Mouse (Mus musculus): ENCODE data around the gene Utrn. TPM values are rescaled to one million over a fixed set of nuclear protein-coding genes. Genes with fewer than 3 reads are reported as not detected.

Utrn gene
- polyA plus RNA-seq, 1 experiment from 2014 or later, result 23.0 TPM

DNA sequence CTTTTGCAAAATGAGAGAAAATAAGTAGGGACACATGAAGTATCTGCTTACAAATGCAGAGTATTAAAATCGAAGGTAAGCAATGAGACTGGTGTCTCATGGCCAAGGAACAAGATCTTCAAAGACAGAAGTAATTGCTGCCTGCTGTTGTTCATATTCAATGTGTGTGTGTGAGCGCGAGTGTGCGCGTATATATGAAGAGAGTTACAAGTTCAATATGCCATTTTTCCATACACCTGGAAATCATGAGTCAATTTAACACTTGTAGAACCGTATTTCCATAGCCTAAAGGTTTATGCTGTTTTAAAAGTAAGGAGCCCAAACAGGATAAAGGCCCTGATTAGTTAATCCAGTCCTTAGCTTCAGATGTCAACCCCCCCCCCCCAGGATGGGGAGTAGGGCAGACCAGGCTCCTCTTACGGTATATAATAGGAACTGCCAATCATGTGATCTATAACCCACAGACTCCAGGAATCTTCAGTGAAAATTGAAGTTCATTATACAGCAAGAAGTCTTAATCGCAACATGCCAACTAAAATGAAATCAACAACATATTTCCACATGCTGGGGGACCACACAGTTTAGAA lies 293.2 kb downstream of the Utrn start:
- ATAC-seq (replicated peaks; ENCODE audit: low FRiP score) (no peak), DNase-seq (ENCODE audit: low spot score) (no peak)
- H3K4me3 ChIP-seq (ENCODE audit: low read depth, low read length), result no peak overlapping the region
- 85% methylated on average over 8 of the region's 8 CpGs for WGBS
- no peak overlapping the region for H3K4me2 ChIP-seq
- H3K9me3 ChIP-seq (ENCODE audit: control insufficient read depth, low read length), result no peaks in the 10 kb centered on the region
- no peak overlapping the region for H3K27ac ChIP-seq (ENCODE audit: low read depth, low read length)
- no peaks in the 10 kb centered on the region for H3K27me3 ChIP-seq (replicated peaks; ENCODE audit: control insufficient read depth, insufficient read depth, low read length)
- peaks cover 8% of the 10 kb centered on the region for H3K4me1 ChIP-seq (replicated peaks; ENCODE audit: control insufficient read depth, insufficient read depth, low read length)
- H3K36me3 ChIP-seq (ENCODE audit: control insufficient read depth, insufficient read depth, low read length), result no peaks in the 10 kb centered on the region
- no peak overlapping the region for H3K9ac ChIP-seq (ENCODE audit: low read depth, low read length)

DNA sequence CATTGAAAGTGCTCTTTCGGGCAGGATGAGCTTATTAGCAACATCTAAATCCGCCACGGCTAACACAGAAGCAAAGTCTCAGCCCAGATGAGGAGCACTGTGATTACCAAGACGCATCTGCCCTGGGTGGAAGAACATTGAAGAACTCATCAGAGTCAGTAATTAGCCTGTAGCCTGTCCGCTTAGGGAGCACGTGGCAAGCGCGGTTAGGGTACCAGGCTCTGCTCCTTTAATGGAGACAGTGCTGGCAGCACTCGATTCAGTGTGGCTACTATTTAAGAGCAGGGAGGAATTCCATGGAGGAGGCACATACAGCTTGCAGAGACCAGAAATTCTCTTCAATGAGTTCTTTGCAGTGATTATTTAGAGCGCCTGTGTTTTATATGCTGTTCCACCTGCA lies 294.4 kb downstream of the Utrn start:
- H3K9me3 ChIP-seq (ENCODE audit: control insufficient read depth, low read length), result no peaks in the 10 kb centered on the region
- ATAC-seq (replicated peaks; ENCODE audit: low FRiP score) (no peak), DNase-seq (ENCODE audit: low spot score) (no peak)
- no peak overlapping the region for H3K27ac ChIP-seq (ENCODE audit: low read depth, low read length)
- no peaks in the 10 kb centered on the region for H3K36me3 ChIP-seq (ENCODE audit: control insufficient read depth, insufficient read depth, low read length)
- peaks cover 8% of the 10 kb centered on the region for H3K4me1 ChIP-seq (replicated peaks; ENCODE audit: control insufficient read depth, insufficient read depth, low read length)
- WGBS, result 72% methylated on average over 10 of the region's 10 CpGs
- no peak overlapping the region for H3K4me3 ChIP-seq (ENCODE audit: low read depth, low read length)
- H3K4me2 ChIP-seq, result no peak overlapping the region
- no peak overlapping the region for H3K9ac ChIP-seq (ENCODE audit: low read depth, low read length)
- no peaks in the 10 kb centered on the region for H3K27me3 ChIP-seq (replicated peaks; ENCODE audit: control insufficient read depth, insufficient read depth, low read length)

DNA sequence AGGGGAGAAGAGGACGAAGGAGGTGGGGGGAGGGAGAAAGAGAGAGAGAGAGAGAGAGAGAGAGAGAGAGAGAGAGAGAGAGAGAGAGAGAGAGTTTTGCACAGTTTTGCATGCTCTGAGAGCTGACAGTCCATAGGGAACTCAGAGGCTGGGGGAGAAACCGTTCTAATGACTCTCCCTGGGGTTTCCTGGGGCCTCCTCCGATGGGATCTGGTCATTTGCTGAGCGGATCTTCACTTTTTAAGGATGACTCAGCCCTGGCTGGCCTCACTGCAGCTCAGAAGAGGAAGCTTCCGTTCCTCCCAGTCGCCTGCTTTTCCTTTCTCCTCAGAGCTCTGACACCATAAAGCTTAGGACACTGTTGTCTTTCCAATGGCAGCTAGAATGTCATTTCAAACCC lies 295.6 kb downstream of the Utrn start:
- no peaks in the 10 kb centered on the region for H3K9me3 ChIP-seq (ENCODE audit: control insufficient read depth, low read length)
- H3K4me2 ChIP-seq, result peak overlapping the region; percentile 52
- H3K36me3 ChIP-seq (ENCODE audit: control insufficient read depth, insufficient read depth, low read length), result no peaks in the 10 kb centered on the region
- no peak overlapping the region for H3K4me3 ChIP-seq (ENCODE audit: low read depth, low read length)
- 4% methylated on average over 6 of the region's 6 CpGs for WGBS
- no peaks in the 10 kb centered on the region for H3K27me3 ChIP-seq (replicated peaks; ENCODE audit: control insufficient read depth, insufficient read depth, low read length)
- ATAC-seq (replicated peaks; ENCODE audit: low FRiP score) (peak; percentile 79), DNase-seq (ENCODE audit: low spot score) (peak; percentile 48)
- H3K4me1 ChIP-seq (replicated peaks; ENCODE audit: control insufficient read depth, insufficient read depth, low read length), result peaks cover 8% of the 10 kb centered on the region
- H3K9ac ChIP-seq (ENCODE audit: low read depth, low read length), result peak overlapping the region; percentile 50
- H3K27ac ChIP-seq (ENCODE audit: low read depth, low read length), result peak overlapping the region; percentile 58

DNA sequence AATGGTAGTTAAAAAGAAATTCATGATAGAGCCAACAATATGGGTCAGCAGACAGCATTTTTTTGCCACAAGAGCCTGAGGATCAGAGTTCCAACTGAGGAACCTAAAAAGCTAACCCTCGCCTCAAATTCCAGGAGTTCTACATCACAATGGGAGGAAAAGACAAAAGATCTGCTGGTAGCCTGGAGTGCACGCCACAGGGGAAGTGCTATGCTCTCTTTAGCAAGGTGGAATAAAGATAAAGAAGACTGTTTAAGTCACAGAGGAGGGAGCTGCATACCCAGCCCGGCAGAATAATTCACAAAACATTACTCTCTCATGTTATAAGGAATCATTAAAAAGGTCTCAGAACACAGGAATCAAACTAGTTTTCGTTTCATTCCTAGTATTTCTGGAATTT lies 296.4 kb downstream of the Utrn start:
- H3K36me3 ChIP-seq (ENCODE audit: control insufficient read depth, insufficient read depth, low read length), result no peaks in the 10 kb centered on the region
- H3K4me2 ChIP-seq, result peak overlapping the region; percentile 52; the same call in 1 of the 2 replicates
- WGBS, result 19% methylated on average over 4 of the region's 4 CpGs
- H3K4me3 ChIP-seq (ENCODE audit: low read depth, low read length), result no peak overlapping the region
- peaks cover 8% of the 10 kb centered on the region for H3K4me1 ChIP-seq (replicated peaks; ENCODE audit: control insufficient read depth, insufficient read depth, low read length)
- no peak overlapping the region for H3K9ac ChIP-seq (ENCODE audit: low read depth, low read length)
- ATAC-seq (replicated peaks; ENCODE audit: low FRiP score) (no peak), DNase-seq (ENCODE audit: low spot score) (no peak)
- H3K9me3 ChIP-seq (ENCODE audit: control insufficient read depth, low read length), result no peaks in the 10 kb centered on the region
- H3K27me3 ChIP-seq (replicated peaks; ENCODE audit: control insufficient read depth, insufficient read depth, low read length), result no peaks in the 10 kb centered on the region
- H3K27ac ChIP-seq (ENCODE audit: low read depth, low read length), result peak overlapping the region; percentile 58; the same call in 1 of the 2 replicates

DNA sequence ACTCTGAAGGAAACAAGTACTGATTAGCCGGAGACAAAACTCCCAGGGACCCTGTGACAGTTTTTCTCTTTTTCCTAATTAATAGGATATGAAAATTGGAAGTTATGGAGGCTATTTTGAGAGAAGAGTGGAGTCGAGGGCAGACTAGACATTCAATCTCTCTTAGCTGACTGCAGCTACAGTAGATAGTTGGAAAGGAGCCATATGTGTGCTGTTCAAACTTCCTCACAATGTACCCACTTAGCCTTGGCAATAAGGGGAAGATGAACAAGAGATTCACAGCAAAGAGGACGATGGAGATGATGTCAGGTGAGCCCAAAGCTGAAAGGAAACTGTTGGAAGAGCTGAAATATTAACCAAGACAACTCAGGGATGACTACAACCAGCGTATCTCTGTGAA lies 304.7 kb downstream of the Utrn start:
- 57% methylated on average over 4 of the region's 4 CpGs for WGBS
- no peak for ATAC-seq (replicated peaks; ENCODE audit: low FRiP score)
- no peak overlapping the region for H3K9ac ChIP-seq (ENCODE audit: low read depth, low read length)
- no peaks in the 10 kb centered on the region for H3K4me1 ChIP-seq (replicated peaks; ENCODE audit: control insufficient read depth, insufficient read depth, low read length)
- no peaks in the 10 kb centered on the region for H3K27me3 ChIP-seq (replicated peaks; ENCODE audit: control insufficient read depth, insufficient read depth, low read length)
- no peak overlapping the region for H3K4me3 ChIP-seq (ENCODE audit: low read depth, low read length)
- H3K9me3 ChIP-seq (ENCODE audit: control insufficient read depth, low read length), result no peaks in the 10 kb centered on the region
- no peaks in the 10 kb centered on the region for H3K36me3 ChIP-seq (ENCODE audit: control insufficient read depth, insufficient read depth, low read length)
- H3K4me2 ChIP-seq, result no peak overlapping the region
- no peak overlapping the region for H3K27ac ChIP-seq (ENCODE audit: low read depth, low read length)
- no peak for DNase-seq (ENCODE audit: low spot score)

DNA sequence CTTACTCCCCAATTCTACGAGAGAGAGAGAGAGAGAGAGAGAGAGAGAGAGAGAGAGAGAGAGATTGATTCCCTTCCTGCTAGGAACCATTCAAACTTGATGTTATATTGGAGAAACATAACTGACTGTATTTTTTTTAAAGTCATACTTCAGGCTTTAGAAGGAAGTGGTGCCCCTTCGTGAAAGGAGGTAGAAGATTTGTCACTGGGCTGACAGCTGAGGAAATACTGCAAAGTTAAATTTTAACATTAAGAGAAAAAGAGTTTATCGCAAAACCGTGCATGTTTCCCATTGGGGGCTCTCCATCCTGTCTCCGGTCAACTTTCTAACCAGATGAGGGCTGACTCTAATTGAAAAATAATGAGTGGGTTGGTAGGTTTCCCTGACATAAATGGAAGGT lies 310.4 kb downstream of the Utrn start:
- DNase-seq (ENCODE audit: low spot score), result no peak
- no peaks in the 10 kb centered on the region for H3K4me1 ChIP-seq (replicated peaks; ENCODE audit: control insufficient read depth, insufficient read depth, low read length)
- WGBS, result 56% methylated on average over 5 of the region's 5 CpGs

DNA sequence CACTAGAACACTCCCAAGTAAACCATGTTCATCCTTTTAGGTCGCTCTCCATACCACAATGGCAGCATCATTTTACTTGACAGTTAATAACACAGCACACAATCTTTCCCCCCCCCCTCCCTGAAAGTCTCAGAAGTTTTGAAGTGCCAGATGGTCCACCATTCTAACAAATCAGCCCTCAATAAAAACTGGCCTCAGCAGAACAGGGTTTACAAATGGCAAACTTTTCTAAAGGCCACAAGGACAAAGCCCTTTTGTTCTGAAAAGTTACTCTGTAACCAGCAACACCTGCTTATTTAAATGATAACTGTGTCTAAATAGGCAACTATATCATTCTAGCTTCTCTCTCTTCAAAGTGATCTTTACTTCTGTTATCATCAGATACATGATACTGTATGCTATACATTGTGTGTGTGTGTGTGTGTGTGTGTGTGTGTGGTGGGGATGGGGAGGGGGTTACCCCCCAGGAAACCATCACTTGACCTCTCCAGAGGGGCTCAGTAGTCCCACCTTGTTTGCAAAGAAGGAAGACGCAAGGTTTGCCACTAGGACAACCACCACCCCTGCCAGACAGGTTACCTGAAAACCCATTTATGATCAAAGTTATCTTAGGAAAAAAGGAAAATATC lies 315.0 kb downstream of the Utrn start:
- Histone ChIP-seq H3K9ac (ENCODE audit: low read depth, low read length) (no peak overlapping the region), H3K27me3 (replicated peaks; ENCODE audit: control insufficient read depth, insufficient read depth, low read length) (no peaks in the 10 kb centered on the region), H3K9me3 (ENCODE audit: control insufficient read depth, low read length) (no peaks in the 10 kb centered on the region), H3K4me2 (no peak overlapping the region), H3K27ac (ENCODE audit: low read depth, low read length) (no peak overlapping the region), H3K4me1 (replicated peaks; ENCODE audit: control insufficient read depth, insufficient read depth, low read length) (no peaks in the 10 kb centered on the region; the same call in 1 of the 2 replicates), H3K4me3 (ENCODE audit: low read depth, low read length) (no peak overlapping the region), H3K36me3 (ENCODE audit: control insufficient read depth, insufficient read depth, low read length) (no peaks in the 10 kb centered on the region)
- WGBS, result 77% methylated on average over 2 of the region's 2 CpGs
- DNase-seq (ENCODE audit: low spot score) (no peak), ATAC-seq (replicated peaks; ENCODE audit: low FRiP score) (no peak)

More for the DNA sequence above, 310.4 kb downstream of the Utrn start:
- H3K27me3 ChIP-seq (replicated peaks; ENCODE audit: control insufficient read depth, insufficient read depth, low read length), result no peaks in the 10 kb centered on the region
- no peak overlapping the region for H3K4me3 ChIP-seq (ENCODE audit: low read depth, low read length)
- no peak for ATAC-seq (replicated peaks; ENCODE audit: low FRiP score)
- no peaks in the 10 kb centered on the region for H3K9me3 ChIP-seq (ENCODE audit: control insufficient read depth, low read length)
- H3K36me3 ChIP-seq (ENCODE audit: control insufficient read depth, insufficient read depth, low read length), result no peaks in the 10 kb centered on the region
- H3K9ac ChIP-seq (ENCODE audit: low read depth, low read length), result no peak overlapping the region
- H3K27ac ChIP-seq (ENCODE audit: low read depth, low read length), result no peak overlapping the region
- H3K4me2 ChIP-seq, result no peak overlapping the region

DNA sequence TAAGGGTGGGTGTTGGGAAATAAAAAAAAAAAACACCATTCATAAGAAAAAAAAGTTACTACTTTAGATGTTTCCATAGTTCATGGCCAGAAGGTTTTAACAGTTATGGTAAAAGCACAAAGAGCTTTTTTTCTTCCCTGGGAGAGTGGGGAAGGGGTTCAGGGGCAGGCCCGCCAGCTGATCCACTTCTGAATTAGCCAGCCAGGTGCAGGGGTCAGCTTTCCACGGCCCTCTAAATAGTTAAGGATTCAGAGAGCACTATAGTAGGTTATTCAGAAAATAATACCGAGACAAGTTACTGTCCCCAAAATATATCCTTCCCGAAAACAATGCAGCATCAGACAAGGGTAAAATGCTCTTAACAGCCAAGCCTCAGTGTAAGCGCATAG lies 316.3 kb downstream of the Utrn start:
- no peak overlapping the region for H3K4me2 ChIP-seq
- DNase-seq (ENCODE audit: low spot score) (no peak), ATAC-seq (replicated peaks; ENCODE audit: low FRiP score) (no peak)
- no peak overlapping the region for H3K27ac ChIP-seq (ENCODE audit: low read depth, low read length)
- no peaks in the 10 kb centered on the region for H3K36me3 ChIP-seq (ENCODE audit: control insufficient read depth, insufficient read depth, low read length)
- no peak overlapping the region for H3K4me3 ChIP-seq (ENCODE audit: low read depth, low read length)
- H3K4me1 ChIP-seq (replicated peaks; ENCODE audit: control insufficient read depth, insufficient read depth, low read length), result peaks cover 4% of the 10 kb centered on the region
- H3K9ac ChIP-seq (ENCODE audit: low read depth, low read length), result no peak overlapping the region
- H3K9me3 ChIP-seq (ENCODE audit: control insufficient read depth, low read length), result no peaks in the 10 kb centered on the region
- WGBS, result 80% methylated on average over 5 of the region's 5 CpGs
- no peaks in the 10 kb centered on the region for H3K27me3 ChIP-seq (replicated peaks; ENCODE audit: control insufficient read depth, insufficient read depth, low read length)

DNA sequence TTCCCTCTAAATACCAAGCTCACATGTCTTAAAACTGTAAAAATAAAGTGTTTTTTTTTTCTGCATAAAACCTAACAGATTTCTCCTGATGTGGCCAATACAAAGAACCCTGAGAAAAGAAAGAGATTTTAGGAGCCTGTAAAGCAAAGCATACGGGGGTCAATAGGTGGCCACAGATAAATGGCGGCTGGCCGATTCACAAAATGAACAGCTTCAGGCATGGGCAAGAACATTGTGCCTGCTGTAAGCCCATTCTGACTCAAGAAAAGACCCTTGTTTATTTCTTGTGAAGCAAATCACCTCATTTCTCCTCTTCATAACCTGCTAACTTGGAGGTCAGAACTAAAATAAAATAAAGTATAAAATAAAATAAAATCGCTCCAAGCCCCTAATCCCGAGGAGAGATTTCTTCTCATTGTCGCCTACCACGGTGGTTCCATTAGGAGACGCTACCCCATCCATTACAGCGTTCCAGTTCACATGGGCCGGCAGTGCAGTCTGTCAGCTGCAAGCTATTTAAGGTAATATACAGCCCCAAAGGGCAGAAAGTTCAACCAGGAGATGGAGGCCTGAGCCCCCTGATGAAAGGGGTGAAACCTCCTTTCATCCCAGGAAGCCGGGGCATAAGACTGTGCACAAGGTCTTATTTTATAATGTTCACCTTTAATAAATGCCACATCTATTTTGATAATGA lies 316.8 kb downstream of the Utrn start:
- Histone ChIP-seq H3K4me1 (replicated peaks; ENCODE audit: control insufficient read depth, insufficient read depth, low read length) (peaks cover 4% of the 10 kb centered on the region), H3K9me3 (ENCODE audit: control insufficient read depth, low read length) (no peaks in the 10 kb centered on the region), H3K27me3 (replicated peaks; ENCODE audit: control insufficient read depth, insufficient read depth, low read length) (no peaks in the 10 kb centered on the region), H3K9ac (ENCODE audit: low read depth, low read length) (no peak overlapping the region), H3K4me3 (ENCODE audit: low read depth, low read length) (no peak overlapping the region), H3K4me2 (no peak overlapping the region), H3K36me3 (ENCODE audit: control insufficient read depth, insufficient read depth, low read length) (no peaks in the 10 kb centered on the region), H3K27ac (ENCODE audit: low read depth, low read length) (no peak overlapping the region)
- ATAC-seq (replicated peaks; ENCODE audit: low FRiP score), result no peak
- DNase-seq (ENCODE audit: low spot score), result no peak
- WGBS, result 77% methylated on average over 11 of the region's 11 CpGs

All from liver, embryonic 11.5 days (tissue).